Mouse (Mus musculus): ENCODE results near the gene Cntn4. TPM values are rescaled to one million over a fixed set of nuclear protein-coding genes. Genes with fewer than 3 reads are reported as not detected.

Gene Cntn4
- 28.0 and 37.6 TPM in 2 replicates for polyA plus RNA-seq (2015; fragmentation: Nextera tagmentation; extraction: Ambion mirVana)

DNA sequence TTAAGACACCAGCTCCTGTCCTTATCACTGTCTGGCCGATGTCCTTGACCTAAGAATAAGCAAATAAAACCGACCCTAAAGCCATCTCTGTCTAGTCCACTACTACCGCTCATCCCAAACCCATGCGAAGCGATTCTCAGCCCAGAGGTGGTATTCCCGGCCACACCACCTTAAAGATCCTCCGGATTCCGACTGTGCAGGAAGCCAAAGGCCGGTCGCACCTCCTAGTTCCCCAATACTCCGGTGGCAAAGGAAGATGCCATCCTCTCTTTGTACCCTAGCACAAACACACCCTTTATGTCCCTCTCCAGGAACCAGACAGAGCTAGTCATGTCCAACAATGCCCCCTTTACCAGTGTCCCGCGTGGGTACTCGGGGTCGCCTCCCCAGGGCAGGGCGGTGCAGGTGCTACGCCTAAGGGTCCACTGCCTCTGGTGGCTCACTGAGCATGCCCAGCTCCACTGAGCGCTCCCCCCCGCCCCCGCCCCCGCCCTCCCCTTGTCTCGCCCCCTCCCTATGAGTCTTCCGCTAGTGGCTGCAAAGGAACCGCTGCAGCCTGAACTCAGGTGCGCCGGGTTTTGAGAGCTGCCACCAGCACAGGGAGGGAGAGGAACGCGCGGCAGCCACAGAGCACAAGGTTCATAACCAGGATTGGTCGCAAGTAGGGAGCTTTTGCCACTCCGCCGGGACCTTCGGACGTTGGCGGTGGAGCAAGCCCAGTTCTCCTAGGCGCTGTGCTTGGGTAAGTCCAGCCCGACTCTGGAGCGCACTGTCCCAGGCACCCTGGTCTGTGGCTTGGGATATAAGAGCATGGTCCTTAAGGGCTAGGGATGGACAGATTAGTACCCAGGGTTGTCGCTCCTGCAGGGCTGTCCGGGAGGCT, at the start of gene Cntn4:
Cntn4 (plus strand) TSS at position 512 of the 883 bp plus-strand sequence.
- Histone ChIP-seq H3K36me3 (no peaks in the 10 kb centered on the region), H3K27ac (replicated peaks) (peak within 1 kb of the TSS; percentile 77), H3K27me3 (replicated peaks) (no peaks in the 10 kb centered on the region), H3K9ac (replicated peaks) (peak within 1 kb of the TSS; percentile 68), H3K9me3 (replicated peaks) (no peaks in the 10 kb centered on the region), H3K4me2 (peak within 1 kb of the TSS; percentile 76), H3K4me1 (peaks cover 10% of the 10 kb centered on the region; the same call in 1 of the 2 replicates), H3K4me3 (replicated peaks) (peak within 1 kb of the TSS; percentile 63)
- 2% methylated on average over 39 of the region's 40 CpGs for WGBS
- ATAC-seq (ENCODE audit: low FRiP score) = peak; percentile 93

DNA sequence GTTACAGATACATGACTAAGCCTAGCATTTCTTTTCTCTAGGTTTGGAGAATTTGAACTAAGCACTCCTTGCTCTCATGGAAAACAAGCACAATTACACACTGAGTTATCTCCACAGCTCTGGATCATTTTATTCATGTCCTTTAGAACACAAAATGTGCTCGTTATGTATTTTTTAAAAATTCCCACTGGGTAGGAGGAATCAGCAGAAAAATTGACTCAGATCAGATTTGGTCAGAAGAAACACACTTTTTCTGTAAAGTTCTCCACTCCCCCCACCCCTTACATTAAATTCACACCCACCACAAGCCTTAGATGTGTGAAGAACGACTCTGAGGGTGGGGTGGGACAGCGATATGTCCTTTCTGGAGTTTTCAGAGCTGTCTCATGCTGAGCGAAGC, 3.2 kb upstream of the Cntn4 start:
- Histone ChIP-seq H3K9me3 (replicated peaks) (no peaks in the 10 kb centered on the region), H3K27ac (replicated peaks) (no peak overlapping the region), H3K4me2 (no peak overlapping the region), H3K36me3 (no peaks in the 10 kb centered on the region), H3K4me1 (peaks cover 10% of the 10 kb centered on the region; the same call in 1 of the 2 replicates), H3K27me3 (replicated peaks) (no peaks in the 10 kb centered on the region), H3K9ac (replicated peaks) (no peak overlapping the region), H3K4me3 (replicated peaks) (no peak overlapping the region)
- 76% methylated on average over 4 of the region's 4 CpGs for WGBS
- no peak for ATAC-seq (ENCODE audit: low FRiP score)

- Histone ChIP-seq H3K36me3 (no peaks in the 10 kb centered on the region), H3K4me3 (replicated peaks) (no peak overlapping the region), H3K9ac (replicated peaks) (no peak overlapping the region), H3K27ac (replicated peaks) (no peak overlapping the region), H3K27me3 (replicated peaks) (no peaks in the 10 kb centered on the region), H3K9me3 (replicated peaks) (no peaks in the 10 kb centered on the region), H3K4me1 (peaks cover 10% of the 10 kb centered on the region; the same call in 1 of the 2 replicates), H3K4me2 (no peak overlapping the region)
- 44% methylated on average over 3 of the region's 3 CpGs for WGBS
- no peak for ATAC-seq (ENCODE audit: low FRiP score)
These were observed 2.4 kb upstream of the Cntn4 start for GRCm38 (mm10) chr6:105675099-105675498.

GRCm38 (mm10) chr6:105676637-105677036, 823 bp upstream of the Cntn4 start:
- peaks cover 10% of the 10 kb centered on the region; the same call in 1 of the 2 replicates for H3K4me1 ChIP-seq
- no peaks in the 10 kb centered on the region for H3K9me3 ChIP-seq (replicated peaks)
- H3K4me3 ChIP-seq (replicated peaks) = peak overlapping the region; percentile 63
- H3K4me2 ChIP-seq = peak overlapping the region; percentile 76
- peak overlapping the region; percentile 68 for H3K9ac ChIP-seq (replicated peaks)
- peak overlapping the region; percentile 77 for H3K27ac ChIP-seq (replicated peaks)
- no peaks in the 10 kb centered on the region for H3K36me3 ChIP-seq
- peak; percentile 12; the same call in 1 of the 2 replicates for ATAC-seq (ENCODE audit: low FRiP score)
- WGBS = 23% methylated on average over 5 of the region's 5 CpGs
- no peaks in the 10 kb centered on the region for H3K27me3 ChIP-seq (replicated peaks)

DNA sequence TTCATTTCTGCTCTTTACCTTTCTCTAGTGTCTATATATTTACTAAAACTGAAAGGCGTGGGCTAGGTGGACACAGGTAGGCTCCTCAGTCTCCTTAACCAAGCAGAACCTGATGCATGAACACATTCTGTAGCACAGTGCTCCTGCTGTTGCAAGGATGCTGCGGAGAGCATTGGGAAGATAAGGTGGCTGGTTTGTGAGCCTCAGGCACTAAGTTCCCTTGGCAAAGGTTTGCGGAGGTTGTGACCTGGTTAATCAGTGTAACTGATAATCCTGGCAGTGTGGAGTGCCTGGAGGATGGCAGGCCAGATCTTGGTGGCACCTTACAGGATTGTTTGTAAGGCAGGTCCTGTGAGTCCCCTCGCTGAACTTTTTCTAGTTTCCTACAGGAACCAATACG, 1.3 kb downstream of the Cntn4 start:
- Histone ChIP-seq H3K9ac (replicated peaks) (peak overlapping the region; percentile 68), H3K27ac (replicated peaks) (peak overlapping the region; percentile 45), H3K4me1 (peaks cover 10% of the 10 kb centered on the region; the same call in 1 of the 2 replicates), H3K4me3 (replicated peaks) (peak overlapping the region; percentile 63), H3K27me3 (replicated peaks) (no peaks in the 10 kb centered on the region), H3K4me2 (peak overlapping the region; percentile 76), H3K36me3 (no peaks in the 10 kb centered on the region), H3K9me3 (replicated peaks) (no peaks in the 10 kb centered on the region)
- no peak for ATAC-seq (ENCODE audit: low FRiP score)
- 9% methylated on average over 5 of the region's 5 CpGs for WGBS

- ATAC-seq (ENCODE audit: low FRiP score) = no peak
- Histone ChIP-seq H3K4me1 (peaks cover 5% of the 10 kb centered on the region; the same call in 1 of the 2 replicates), H3K27me3 (replicated peaks) (no peaks in the 10 kb centered on the region), H3K4me3 (replicated peaks) (no peak overlapping the region), H3K9me3 (replicated peaks) (no peaks in the 10 kb centered on the region), H3K36me3 (no peaks in the 10 kb centered on the region), H3K9ac (replicated peaks) (no peak overlapping the region), H3K27ac (replicated peaks) (no peak overlapping the region), H3K4me2 (peak overlapping the region; percentile 76)
- WGBS = 57% methylated on average over 2 of the region's 2 CpGs
These were observed 4.0 kb downstream of the Cntn4 start for GRCm38 (mm10) chr6:105681496-105681895.

DNA sequence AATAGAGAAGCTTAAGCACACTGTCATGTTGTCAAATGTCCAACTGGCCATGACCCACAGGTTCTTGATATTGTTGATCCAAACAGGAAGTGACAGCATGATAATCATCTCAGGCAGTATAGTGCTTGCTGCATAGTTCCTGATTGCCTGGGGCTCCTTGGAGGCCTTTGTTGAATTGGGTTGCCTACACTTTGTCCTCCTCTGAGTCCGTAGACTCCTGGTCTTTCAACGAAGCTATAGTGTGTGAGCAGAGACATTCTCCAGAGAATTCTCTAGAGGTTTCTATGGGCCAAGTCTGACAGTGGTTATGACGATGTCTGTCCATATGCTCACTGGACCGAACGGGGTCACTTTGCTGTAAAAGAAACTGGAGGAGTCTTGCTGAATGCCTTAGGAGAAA, 5.8 kb downstream of the Cntn4 start:
- H3K27ac ChIP-seq (replicated peaks) = no peak overlapping the region
- no peaks in the 10 kb centered on the region for H3K27me3 ChIP-seq (replicated peaks)
- WGBS = 90% methylated on average over 5 of the region's 5 CpGs
- no peaks in the 10 kb centered on the region for H3K9me3 ChIP-seq (replicated peaks)
- peaks cover 2% of the 10 kb centered on the region; the same call in 1 of the 2 replicates for H3K4me1 ChIP-seq
- no peaks in the 10 kb centered on the region for H3K36me3 ChIP-seq
- H3K4me3 ChIP-seq (replicated peaks) = no peak overlapping the region
- H3K4me2 ChIP-seq = no peak overlapping the region
- ATAC-seq (ENCODE audit: low FRiP score) = no peak
- no peak overlapping the region for H3K9ac ChIP-seq (replicated peaks)

- Histone ChIP-seq H3K4me1 (no peaks in the 10 kb centered on the region; the same call in 1 of the 2 replicates), H3K36me3 (no peaks in the 10 kb centered on the region), H3K27me3 (replicated peaks) (no peaks in the 10 kb centered on the region), H3K27ac (replicated peaks) (no peak overlapping the region), H3K9ac (replicated peaks) (no peak overlapping the region), H3K4me2 (no peak overlapping the region), H3K9me3 (replicated peaks) (no peaks in the 10 kb centered on the region), H3K4me3 (replicated peaks) (no peak overlapping the region)
- WGBS = 60% methylated on average over 4 of the region's 4 CpGs
- ATAC-seq (ENCODE audit: low FRiP score) = no peak
These were observed 6.7 kb downstream of the Cntn4 start for GRCm38 (mm10) chr6:105684123-105684522.

- no peak overlapping the region for H3K4me2 ChIP-seq
- no peak overlapping the region for H3K9ac ChIP-seq (replicated peaks)
- H3K9me3 ChIP-seq (replicated peaks) = no peaks in the 10 kb centered on the region
- ATAC-seq (ENCODE audit: low FRiP score) = no peak
- H3K27ac ChIP-seq (replicated peaks) = no peak overlapping the region
- no peak overlapping the region for H3K4me3 ChIP-seq (replicated peaks)
- no peaks in the 10 kb centered on the region for H3K4me1 ChIP-seq
- no peaks in the 10 kb centered on the region for H3K27me3 ChIP-seq (replicated peaks)
- no peaks in the 10 kb centered on the region for H3K36me3 ChIP-seq
These were observed 10.7 kb downstream of the Cntn4 start for GRCm38 (mm10) chr6:105688195-105688594.

DNA sequence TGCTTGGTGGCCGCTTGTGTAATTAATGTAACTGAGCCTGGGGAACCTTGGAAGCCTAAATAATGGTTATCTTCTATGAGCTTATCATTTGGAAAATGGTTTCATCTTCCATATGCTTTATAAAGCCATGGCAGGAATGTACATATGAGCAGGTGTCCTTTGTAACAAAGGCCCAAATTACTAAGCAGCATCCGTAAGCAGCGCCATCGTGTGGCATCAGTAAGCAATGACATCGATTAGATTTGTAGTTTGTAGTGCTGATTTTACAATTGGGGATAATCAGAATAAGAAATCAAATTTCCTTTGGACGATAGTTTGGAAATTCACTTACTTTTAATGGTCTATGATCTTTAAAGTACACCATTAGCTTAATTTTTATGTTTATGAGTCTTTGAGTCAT, 64.6 kb downstream of the Cntn4 start:
- no peak for ATAC-seq (ENCODE audit: low FRiP score)
- no peaks in the 10 kb centered on the region for H3K9me3 ChIP-seq (replicated peaks)
- no peak overlapping the region for H3K9ac ChIP-seq (replicated peaks)
- no peak overlapping the region for H3K27ac ChIP-seq (replicated peaks)
- H3K4me3 ChIP-seq (replicated peaks) = no peak overlapping the region
- no peak overlapping the region for H3K4me2 ChIP-seq
- H3K4me1 ChIP-seq = no peaks in the 10 kb centered on the region
- whole genome bisulfite sequencing = 32% methylated on average over 6 of the region's 6 CpGs
- no peaks in the 10 kb centered on the region for H3K36me3 ChIP-seq
- H3K27me3 ChIP-seq (replicated peaks) = no peaks in the 10 kb centered on the region

DNA sequence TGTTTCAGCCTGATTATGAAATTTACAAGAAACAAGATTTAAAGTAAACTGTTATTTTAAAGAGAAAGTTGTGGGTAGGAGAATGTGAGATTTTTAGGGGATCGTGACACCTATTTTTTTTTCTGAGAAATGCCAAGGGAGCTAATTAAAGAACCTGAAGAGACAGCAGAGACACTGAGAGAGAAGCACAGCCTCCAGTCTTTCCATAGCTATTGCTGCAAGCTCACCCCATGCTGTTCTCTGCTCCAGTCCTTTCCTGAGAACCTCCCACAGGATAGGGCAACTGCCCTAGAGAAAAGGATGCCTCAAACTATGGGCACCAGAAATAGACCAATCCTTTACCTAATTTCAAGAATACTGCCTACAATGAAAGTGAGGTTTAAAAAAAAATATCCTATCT, 103.2 kb downstream of the Cntn4 start:
- WGBS = 98% methylated on average over 1 of the region's 1 CpGs
- Histone ChIP-seq H3K4me1 (no peaks in the 10 kb centered on the region), H3K4me3 (replicated peaks) (no peak overlapping the region), H3K27me3 (replicated peaks) (no peaks in the 10 kb centered on the region), H3K4me2 (no peak overlapping the region), H3K27ac (replicated peaks) (no peak overlapping the region), H3K9me3 (replicated peaks) (no peaks in the 10 kb centered on the region), H3K9ac (replicated peaks) (no peak overlapping the region), H3K36me3 (no peaks in the 10 kb centered on the region)
- ATAC-seq (ENCODE audit: low FRiP score) = no peak

- H3K9me3 ChIP-seq (replicated peaks) = no peaks in the 10 kb centered on the region
- no peak overlapping the region for H3K9ac ChIP-seq (replicated peaks)
- H3K4me1 ChIP-seq = no peaks in the 10 kb centered on the region
- 94% methylated on average over 2 of the region's 2 CpGs for WGBS
- no peak overlapping the region for H3K4me3 ChIP-seq (replicated peaks)
- ATAC-seq (ENCODE audit: low FRiP score) = no peak
- no peaks in the 10 kb centered on the region for H3K27me3 ChIP-seq (replicated peaks)
- no peak overlapping the region for H3K4me2 ChIP-seq
- no peak overlapping the region for H3K27ac ChIP-seq (replicated peaks)
- no peaks in the 10 kb centered on the region for H3K36me3 ChIP-seq
These were observed 111.0 kb downstream of the Cntn4 start for GRCm38 (mm10) chr6:105788462-105788861.
